Comparison of ENCODE assay signal across 21 mouse cellular contexts in the genomic region with DNA sequence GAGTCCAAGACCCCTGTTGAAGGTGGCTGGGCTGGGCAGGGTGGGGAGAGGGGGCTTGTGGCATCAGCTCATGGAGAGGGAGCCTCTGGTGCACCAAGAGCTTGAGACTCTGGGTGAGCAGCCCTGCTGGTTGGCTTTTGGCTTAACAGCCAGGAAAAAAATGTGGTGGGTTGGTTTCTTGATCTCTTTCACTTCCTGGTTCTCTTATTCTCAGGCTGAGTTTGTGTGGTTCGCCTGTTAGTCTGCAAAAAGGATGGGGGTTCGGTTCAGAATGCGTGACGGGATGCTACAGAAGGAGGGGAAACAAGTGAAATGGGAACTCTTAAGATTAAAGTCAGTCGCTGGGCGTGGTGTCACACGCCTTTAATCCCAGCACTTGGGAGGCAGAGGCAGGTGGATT. TPM values are rescaled to one million over a fixed set of nuclear protein-coding genes. Genes with fewer than 3 reads are reported as not detected.
DNase-seq lines count a peak whose midpoint lies in the region; ATAC-seq and TF ChIP-seq lines count a peak whose summit lies in the region.
"Had no signal": no experiment of that assay in that cellular context is flagged by ENCODE, and none has a peak within 500 bp of the region (broad histone marks: within the 10 kb centered on the region; RNA-seq: fewer than 3 reads in every experiment).

No protein-coding gene starts in this region.

- no peak overlapping the region for H3K9ac ChIP-seq in kidney, embryonic 15.5 days
- H3K9ac ChIP-seq: embryonic facial prominence, embryonic 12.5 days; forebrain, embryonic 12.5 days; limb, embryonic 13.5 days; liver, embryonic 13.5 days; lung, embryonic 14.5 days; midbrain, embryonic 15.5 days had no signal

- no peaks in the 10 kb centered on the region for H3K27me3 ChIP-seq in kidney, adult 2 months (replicated peaks; ENCODE audit: control insufficient read depth, insufficient read depth, low read length)
- H3K27me3 ChIP-seq in kidney, embryonic 15.5 days: no peaks in the 10 kb centered on the region
- H3K27me3 ChIP-seq: embryonic facial prominence, embryonic 12.5 days; forebrain, embryonic 12.5 days; limb, embryonic 13.5 days; liver, embryonic 13.5 days; midbrain, embryonic 15.5 days had no signal

- no peaks in the 10 kb centered on the region for H3K4me1 ChIP-seq in kidney, adult 2 months (ENCODE audit: control insufficient read depth, insufficient read depth, low read length)
- no peaks in the 10 kb centered on the region for H3K4me1 ChIP-seq in kidney, embryonic 15.5 days
- no peaks in the 10 kb centered on the region; the same call in 1 of the 2 replicates for H3K4me1 ChIP-seq in bone marrow, adult 2 months (ENCODE audit: control insufficient read depth, insufficient read depth, low read length)
- H3K4me1 ChIP-seq: embryonic facial prominence, embryonic 12.5 days; forebrain, embryonic 12.5 days; hindbrain, embryonic 10.5 days; limb, embryonic 13.5 days; liver, embryonic 13.5 days; midbrain, embryonic 15.5 days had no signal

- H3K4me3 ChIP-seq in kidney, adult 2 months (ENCODE audit: insufficient read depth, low read depth, low read length): no peak overlapping the region
- no peak overlapping the region for H3K4me3 ChIP-seq in kidney, embryonic 15.5 days (replicated peaks)
- H3K4me3 ChIP-seq in bone marrow, adult 2 months (replicated peaks; ENCODE audit: control insufficient read depth, low read depth, low read length): no peak overlapping the region
- H3K4me3 ChIP-seq: embryonic facial prominence, embryonic 12.5 days; forebrain, embryonic 12.5 days; heart, embryonic 10.5 days; hindbrain, embryonic 10.5 days; limb, embryonic 13.5 days; liver, embryonic 13.5 days; midbrain, embryonic 15.5 days had no signal

- peak; percentile 4 for DNase-seq in kidney, adult 2 months
- peak; percentile 72 for DNase-seq in A20 (ENCODE audit: low read depth, low spot score)
- peak; percentile 13 to 27 for DNase-seq in monocyte, adult 2 months (ENCODE audit: low read depth in 1 of 2, low spot score in 2 of 2)
- DNase-seq in retina, embryonic 14.5 days (ENCODE audit: low spot score): no peak
- DNase-seq in right cerebral cortex, postnatal 4 days: no peak
- DNase-seq: adrenal gland, postnatal 25 days; cerebellum, adult 11 months; gastrocnemius, postnatal 36 days; liver, embryonic 13.5 days; lung, embryonic 14.5 days; lung, postnatal 36 days had no signal

- ATAC-seq in kidney, embryonic 15.5 days (replicated peaks; ENCODE audit: low FRiP score): no peak
- ATAC-seq: hindbrain, postnatal 0 days; intestine, embryonic 16.5 days; midbrain, embryonic 15.5 days had no signal

- no peaks in the 10 kb centered on the region for H3K36me3 ChIP-seq in kidney, adult 2 months (ENCODE audit: control insufficient read depth, insufficient read depth, low read length)
- H3K36me3 ChIP-seq in kidney, embryonic 15.5 days: no peaks in the 10 kb centered on the region
- H3K36me3 ChIP-seq: embryonic facial prominence, embryonic 12.5 days; heart, embryonic 10.5 days; limb, embryonic 13.5 days; liver, embryonic 13.5 days had no signal

- 82% methylated on average over 7 of the region's 7 CpGs for WGBS in kidney, adult 2 months
- WGBS in kidney, embryonic 15.5 days: 84% methylated on average over 7 of the region's 7 CpGs
- WGBS in bone marrow, adult 2 months: 44% methylated on average over 7 of the region's 7 CpGs

- TF ChIP-seq POLR2A in kidney, adult 2 months (IDR thresholded peaks at IDR 0.05; ENCODE audit: low read depth, low read length): no peak
- TF ChIP-seq POLR2A in bone marrow, adult 2 months (IDR thresholded peaks at IDR 0.05; ENCODE audit: borderline replicate concordance, control insufficient read depth, low read depth, low read length): no peak

- TF ChIP-seq CTCF in kidney, adult 2 months (conservative IDR thresholded peaks at IDR 0.05; ENCODE audit: insufficient read depth, insufficient read length, low read depth, low read length): no peak
- TF ChIP-seq CTCF in bone marrow, adult 2 months (IDR thresholded peaks at IDR 0.05; ENCODE audit: control insufficient read depth, insufficient read depth, low read length): no peak

- no peak overlapping the region for H3K4me2 ChIP-seq in kidney, embryonic 15.5 days
- H3K4me2 ChIP-seq: embryonic facial prominence, embryonic 12.5 days; forebrain, embryonic 12.5 days; limb, embryonic 13.5 days; liver, embryonic 13.5 days; lung, embryonic 14.5 days; midbrain, embryonic 15.5 days had no signal

- H3K27ac ChIP-seq in kidney, adult 2 months (ENCODE audit: insufficient read depth, low read depth, low read length): no peak overlapping the region
- no peak overlapping the region for H3K27ac ChIP-seq in kidney, embryonic 15.5 days
- 0 out of 2 replicates have a peak overlapping the region, but pooled peaks have one; percentile 7 for H3K27ac ChIP-seq in bone marrow, adult 2 months (ENCODE audit: control insufficient read depth, insufficient read depth, low read depth, low read length, poor library complexity)
- H3K27ac ChIP-seq: embryonic facial prominence, embryonic 12.5 days; forebrain, embryonic 12.5 days; heart, embryonic 10.5 days; hindbrain, embryonic 10.5 days; hindbrain, postnatal 0 days; limb, embryonic 13.5 days; liver, embryonic 13.5 days; midbrain, embryonic 15.5 days had no signal

- no peaks in the 10 kb centered on the region for H3K9me3 ChIP-seq in kidney, embryonic 15.5 days (replicated peaks)
- H3K9me3 ChIP-seq: embryonic facial prominence, embryonic 12.5 days; forebrain, embryonic 12.5 days; heart, embryonic 10.5 days; hindbrain, embryonic 10.5 days; limb, embryonic 13.5 days; liver, embryonic 13.5 days; midbrain, embryonic 15.5 days had no signal

RNA-seq across cellular contexts. Expression of a gene that starts 27.0 kb away (rescaled TPM):
- 0.73 and 0.97 TPM in 2 replicates for polyA plus RNA-seq in kidney, adult 2 months (2012; rRNA removed)
- 1.2 and 1.4 TPM in 2 replicates for polyA plus RNA-seq in kidney, embryonic 15.5 days (2015; fragmentation: Nextera tagmentation; extraction: Ambion mirVana)
- not detected in 2 replicates for polyA plus RNA-seq in bone marrow, adult 2 months (2011; ENCODE audit: insufficient read depth, insufficient read length, low replicate concordance, missing spikeins)

Comparison
In these comparisons a context has a peak if more than half of its experiments do, and no peak if none do; other contexts are left out.
1. DNase-seq: peak in kidney, adult 2 months (single experiment), A20 (single experiment) and monocyte, adult 2 months (2 of 2); none in retina, embryonic 14.5 days (single experiment) and right cerebral cortex, postnatal 4 days (single experiment).